Mouse (Mus musculus): ENCODE data around the gene Efcab11.

Gene Efcab11

GRCm38 (mm10) chr12:99669976-99670761 is 214.1 kb downstream of the Efcab11 start:
- no peak for DNase-seq

GRCm38 (mm10) chr12:99654991-99655880 is 229.0 kb downstream of the Efcab11 start:
- DNase-seq, result no peak

DNA sequence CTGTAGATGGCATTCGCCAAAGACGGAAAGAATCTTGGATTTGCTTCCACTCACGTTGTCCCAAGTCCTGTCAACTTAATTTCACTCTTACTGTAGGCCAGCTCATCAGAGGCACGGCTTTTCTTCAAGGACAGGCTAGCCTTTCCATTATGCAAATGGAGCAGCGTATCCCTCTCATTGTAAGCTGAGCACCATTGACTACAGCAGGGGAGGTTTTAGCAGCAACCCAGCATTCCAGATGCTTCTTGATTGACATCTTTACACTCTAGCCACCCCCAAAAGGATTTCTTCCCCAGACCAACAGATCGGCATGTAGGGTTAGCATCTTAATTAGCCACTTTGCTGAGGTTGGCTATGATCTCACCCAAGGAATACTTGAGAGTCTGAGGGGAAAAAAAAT is 231.8 kb downstream of the Efcab11 start:
- no peak for DNase-seq

- no peak for DNase-seq
These were observed 234.5 kb downstream of the Efcab11 start for GRCm38 (mm10) chr12:99649732-99650131.

DNA sequence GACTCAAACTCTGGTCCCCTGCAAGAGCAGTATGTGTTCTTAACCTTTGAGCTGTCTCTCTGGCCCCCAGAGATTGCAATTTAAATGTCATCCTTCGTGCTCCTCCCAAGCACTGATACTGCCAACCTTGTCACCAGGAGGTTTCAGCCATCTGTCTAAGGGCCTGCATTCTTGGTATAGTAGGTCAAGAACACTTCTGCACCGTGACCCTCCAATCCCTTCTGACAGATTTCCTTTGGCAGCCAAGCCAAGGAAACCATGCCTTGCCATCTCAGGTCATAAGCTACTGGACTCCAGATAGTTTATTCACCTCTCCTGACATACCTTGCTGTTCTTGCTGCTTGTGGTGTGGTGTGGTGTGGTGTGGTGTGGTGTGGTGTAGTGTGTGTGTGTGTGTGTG is 235.5 kb downstream of the Efcab11 start:
- DNase-seq, result no peak

DNA sequence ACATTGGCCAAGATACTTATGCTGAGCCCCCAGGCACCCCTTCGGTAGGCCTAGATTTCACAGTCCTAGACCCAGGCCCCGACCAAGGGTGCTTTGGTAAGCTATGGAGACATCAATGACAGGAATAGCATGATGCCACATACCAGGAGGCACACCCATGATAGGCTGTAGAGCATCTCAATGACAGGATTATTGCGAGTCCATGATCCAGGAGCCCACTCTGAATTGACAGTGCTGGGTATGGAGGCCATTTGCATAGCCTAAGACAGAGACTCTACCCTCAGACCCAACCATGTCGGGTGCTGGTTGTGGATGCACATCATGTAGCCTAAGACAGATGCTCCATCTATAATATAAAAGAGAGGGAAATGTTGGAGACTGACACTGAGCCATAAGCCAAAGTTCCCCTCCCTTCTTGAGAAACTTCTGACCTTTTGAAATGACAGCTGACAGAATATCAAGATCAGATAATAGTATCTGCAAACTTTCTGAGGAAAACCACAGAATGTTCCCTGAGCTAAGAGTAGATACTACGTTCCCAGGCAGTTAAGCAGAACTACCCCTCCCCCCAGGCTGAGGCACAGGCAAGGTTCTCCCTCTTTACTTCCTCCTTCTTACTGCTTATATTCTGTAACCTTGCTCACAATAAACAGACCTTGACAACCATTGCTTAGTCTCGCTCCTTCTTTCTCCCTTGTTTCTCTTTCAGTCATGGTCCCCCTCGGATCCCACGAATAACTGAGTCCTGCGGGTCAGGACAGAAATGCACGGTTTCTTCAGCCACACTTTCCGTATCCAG is 237.5 kb downstream of the Efcab11 start:
- DNase-seq, result peak; percentile 76 to 83

DNA sequence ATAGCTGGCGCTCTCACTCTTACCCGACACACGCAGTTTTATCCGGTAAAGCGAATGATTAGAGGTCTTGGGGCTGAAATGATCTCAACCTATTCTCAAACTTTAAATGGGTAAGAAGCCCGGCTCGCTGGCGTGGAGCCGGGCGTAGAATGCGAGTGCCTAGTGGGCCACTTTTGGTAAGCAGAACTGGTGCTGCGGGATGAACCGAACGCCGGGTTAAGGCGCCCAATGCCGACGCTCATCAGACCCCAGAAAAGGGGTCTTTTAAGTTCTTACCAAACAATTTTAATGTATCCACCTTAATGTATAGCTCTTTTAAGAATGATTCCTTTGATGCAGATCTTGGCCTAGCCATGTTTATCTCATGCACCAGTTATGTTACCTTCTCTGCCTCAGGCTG is 238.8 kb downstream of the Efcab11 start:
- DNase-seq, result peak; percentile 83 to 87

GRCm38 (mm10) chr12:99644966-99645365 is 239.3 kb downstream of the Efcab11 start:
- DNase-seq, result no peak

Data from B cell, adult 2 months (primary cell).